Mouse (Mus musculus) heart, embryonic 10.5 days (tissue): ENCODE measurements at regions not wholly inside any gene's neighbourhood (a gene's known extent, or its start where the extent isn't known, plus 50 kb on each side); places are given as distances from the start of the nearest gene placed in this dataset.

ENCODE experiments used
- DNase-seq: peaks from one replicate; pipeline ENCODE4 v3.0.0-alpha.2; 2017; ENCODE audit warnings: low spot score
- H3K27ac ChIP-seq: fragments of 300-500 bp; sonication (generic); 2 replicates; pipeline ENCODE4 v1.5.1; 2016; ENCODE audit warnings: mild to moderate bottlenecking
- H3K27me3 ChIP-seq: fragments of 300-500 bp; sonication (generic); 2 replicates; pipeline ENCODE4 v1.6.1; 2016; ENCODE audit warnings: mild to moderate bottlenecking; ENCODE audit not compliant: poor library complexity, insufficient read depth, severe bottlenecking
- H3K36me3 ChIP-seq: fragments of 300-500 bp; sonication (generic); 2 replicates; pipeline ENCODE4 v1.6.1; 2016; ENCODE audit warnings: mild to moderate bottlenecking, moderate library complexity
- H3K4me1 ChIP-seq: fragments of 300-500 bp; sonication (generic); 2 replicates; pipeline ENCODE4 v1.6.1; 2016; ENCODE audit warnings: mild to moderate bottlenecking
- H3K4me3 ChIP-seq: fragments of 300-500 bp; sonication (generic); 2 replicates; pipeline ENCODE4 v1.5.1; 2016; ENCODE audit warnings: mild to moderate bottlenecking, moderate library complexity
- H3K9me3 ChIP-seq: fragments of 300-500 bp; sonication (generic); 2 replicates; pipeline ENCODE4 v1.6.1; 2016; ENCODE audit warnings: mild to moderate bottlenecking, moderate library complexity
- WGBS: fragments of 180-500 bp; shearing (Covaris S2); methylation state at CpG from one replicate; pipeline ENCODE4 v1.1.7; 2016; 5-methylcytosine and 5-hydroxymethylcytosine counted together

DNA sequence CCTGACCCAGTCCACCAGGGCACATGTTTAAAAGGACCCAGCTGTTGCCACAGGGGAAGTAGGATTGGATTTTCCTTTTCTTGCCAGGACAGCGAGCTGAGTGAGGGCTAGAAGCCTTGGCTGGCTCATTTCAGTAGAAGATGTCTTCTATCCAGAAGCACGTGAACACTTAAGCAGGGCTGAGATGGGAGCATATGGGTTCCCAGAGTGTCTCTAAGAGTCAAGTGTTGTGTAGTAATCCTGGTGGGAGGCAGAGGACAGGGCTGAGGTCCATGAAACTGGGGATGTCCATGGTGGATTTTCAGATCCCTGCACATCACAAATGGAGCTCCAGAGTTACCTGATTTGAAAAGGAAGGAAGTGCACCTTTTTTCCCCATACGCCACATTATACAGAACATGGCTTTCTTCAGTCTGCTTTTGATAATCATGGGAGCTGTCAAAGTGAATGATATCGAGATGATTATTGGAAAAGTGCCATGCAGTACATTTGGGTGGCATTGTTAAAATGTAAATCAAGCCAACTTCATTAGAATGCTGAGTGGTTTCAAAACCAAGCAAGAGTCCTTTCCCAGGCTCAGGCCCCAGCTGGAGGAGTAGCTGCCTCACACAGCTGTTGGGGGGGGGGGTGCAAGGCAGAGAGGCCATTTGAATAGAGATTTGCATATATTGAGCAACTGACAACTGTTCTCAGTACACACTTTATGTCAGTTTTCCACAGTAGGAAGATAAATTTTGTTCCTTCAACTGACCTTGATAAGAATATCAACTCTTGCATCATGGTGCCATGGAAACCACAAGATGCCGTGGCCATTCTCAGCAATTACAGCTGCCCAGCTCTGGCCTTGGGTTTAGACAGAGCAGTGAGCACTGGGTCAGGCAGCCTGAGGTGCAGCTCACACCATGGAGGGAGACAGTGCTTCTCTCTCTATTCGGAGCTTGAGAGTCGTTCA lies 81.7 kb downstream of the Slc35b3 start:
- Histone ChIP-seq H3K27ac (no peak overlapping the region), H3K36me3 (no peaks in the 10 kb centered on the region), H3K4me3 (no peak overlapping the region), H3K27me3 (no peaks in the 10 kb centered on the region), H3K9me3 (no peaks in the 10 kb centered on the region), H3K4me1 (no peaks in the 10 kb centered on the region)
- DNase-seq: no peak
- WGBS: 76% methylated on average over 7 of the region's 7 CpGs

- DNase-seq: no peak
- whole genome bisulfite sequencing: 78% methylated on average over 2 of the region's 2 CpGs
- H3K4me3 ChIP-seq: no peak overlapping the region
- H3K4me1 ChIP-seq: no peaks in the 10 kb centered on the region
- H3K36me3 ChIP-seq: no peaks in the 10 kb centered on the region
- no peaks in the 10 kb centered on the region for H3K27me3 ChIP-seq
- H3K27ac ChIP-seq: no peak overlapping the region
- H3K9me3 ChIP-seq: no peaks in the 10 kb centered on the region
These were observed 84.8 kb downstream of the Slc35b3 start for GRCm38 (mm10) chr13:38875923-38876322.

DNA sequence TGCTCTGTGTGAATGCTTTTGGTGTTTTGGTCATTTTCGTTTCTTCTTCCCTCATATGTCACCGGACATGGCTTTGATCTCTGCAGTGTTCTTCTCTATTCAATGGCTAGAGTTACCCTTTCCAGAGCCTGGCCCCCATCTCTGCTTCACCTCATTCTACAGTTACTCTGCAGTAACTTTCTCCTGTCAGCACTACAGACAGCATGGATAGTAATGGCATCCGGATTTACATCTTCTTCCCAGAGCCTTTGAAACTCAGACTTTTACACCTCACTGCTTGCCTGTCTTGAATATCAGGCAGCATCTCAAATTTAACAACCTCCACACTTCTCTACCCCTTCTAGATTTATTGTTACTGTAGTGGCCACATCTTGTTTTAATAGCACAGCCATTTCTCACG lies 96.7 kb downstream of the Slc35b3 start:
- WGBS: 69% methylated on average over 4 of the region's 4 CpGs
- Histone ChIP-seq H3K27ac (no peak overlapping the region), H3K4me1 (no peaks in the 10 kb centered on the region), H3K36me3 (no peaks in the 10 kb centered on the region), H3K9me3 (no peaks in the 10 kb centered on the region), H3K27me3 (no peaks in the 10 kb centered on the region), H3K4me3 (no peak overlapping the region)
- no peak for DNase-seq

GRCm38 (mm10) chr13:38855742-38856141 lies 104.9 kb downstream of the Slc35b3 start:
- no peaks in the 10 kb centered on the region for H3K4me1 ChIP-seq
- WGBS: 43% methylated on average over 3 of the region's 3 CpGs
- no peak overlapping the region for H3K27ac ChIP-seq
- no peaks in the 10 kb centered on the region for H3K27me3 ChIP-seq
- DNase-seq: no peak
- H3K4me3 ChIP-seq: no peak overlapping the region
- H3K36me3 ChIP-seq: no peaks in the 10 kb centered on the region
- H3K9me3 ChIP-seq: no peaks in the 10 kb centered on the region

- WGBS: 83% methylated on average over 2 of the region's 2 CpGs
- Histone ChIP-seq H3K27me3 (no peaks in the 10 kb centered on the region), H3K9me3 (no peaks in the 10 kb centered on the region), H3K4me3 (no peak overlapping the region), H3K27ac (no peak overlapping the region), H3K4me1 (no peaks in the 10 kb centered on the region), H3K36me3 (no peaks in the 10 kb centered on the region)
- no peak for DNase-seq
These were observed 105.7 kb downstream of the Slc35b3 start for GRCm38 (mm10) chr13:38854986-38855385.

DNA sequence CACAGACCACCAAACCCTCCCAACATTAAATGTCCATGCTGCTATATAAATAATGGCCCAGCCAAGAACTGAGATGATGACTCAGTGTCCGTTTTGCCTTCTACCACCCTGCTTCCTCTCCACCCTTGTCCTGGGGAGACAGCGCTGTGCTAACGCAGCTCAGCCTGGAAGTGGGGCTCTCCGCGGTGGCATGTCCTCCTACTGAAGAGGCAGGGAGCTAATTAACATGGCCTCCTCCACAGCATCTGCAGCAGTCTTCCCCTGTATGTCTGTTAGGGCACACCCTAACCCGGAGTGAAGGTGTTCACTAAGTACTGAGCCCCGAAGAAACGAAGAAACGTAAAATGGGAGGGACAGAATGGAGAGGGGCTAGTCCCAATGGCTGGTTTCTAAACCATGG lies 107.8 kb downstream of the Slc35b3 start:
- H3K4me1 ChIP-seq: no peaks in the 10 kb centered on the region
- no peaks in the 10 kb centered on the region for H3K27me3 ChIP-seq
- H3K4me3 ChIP-seq: no peak overlapping the region
- no peak overlapping the region for H3K27ac ChIP-seq
- H3K36me3 ChIP-seq: no peaks in the 10 kb centered on the region
- DNase-seq: no peak
- no peaks in the 10 kb centered on the region for H3K9me3 ChIP-seq
- 40% methylated on average over 9 of the region's 9 CpGs for WGBS

GRCm38 (mm10) chr13:38851820-38852219 lies 108.9 kb downstream of the Slc35b3 start:
- Histone ChIP-seq H3K4me3 (no peak overlapping the region), H3K36me3 (no peaks in the 10 kb centered on the region), H3K9me3 (no peaks in the 10 kb centered on the region), H3K4me1 (no peaks in the 10 kb centered on the region), H3K27ac (no peak overlapping the region), H3K27me3 (no peaks in the 10 kb centered on the region)
- 82% methylated on average over 7 of the region's 7 CpGs for whole genome bisulfite sequencing
- no peak for DNase-seq

GRCm38 (mm10) chr13:38838231-38838630 lies 122.4 kb downstream of the Slc35b3 start:
- no peak for DNase-seq
- H3K9me3 ChIP-seq: no peaks in the 10 kb centered on the region
- WGBS: 73% methylated on average over 5 of the region's 5 CpGs
- no peaks in the 10 kb centered on the region for H3K36me3 ChIP-seq
- no peak overlapping the region for H3K27ac ChIP-seq
- no peak overlapping the region for H3K4me3 ChIP-seq
- no peaks in the 10 kb centered on the region for H3K4me1 ChIP-seq
- no peaks in the 10 kb centered on the region for H3K27me3 ChIP-seq

DNA sequence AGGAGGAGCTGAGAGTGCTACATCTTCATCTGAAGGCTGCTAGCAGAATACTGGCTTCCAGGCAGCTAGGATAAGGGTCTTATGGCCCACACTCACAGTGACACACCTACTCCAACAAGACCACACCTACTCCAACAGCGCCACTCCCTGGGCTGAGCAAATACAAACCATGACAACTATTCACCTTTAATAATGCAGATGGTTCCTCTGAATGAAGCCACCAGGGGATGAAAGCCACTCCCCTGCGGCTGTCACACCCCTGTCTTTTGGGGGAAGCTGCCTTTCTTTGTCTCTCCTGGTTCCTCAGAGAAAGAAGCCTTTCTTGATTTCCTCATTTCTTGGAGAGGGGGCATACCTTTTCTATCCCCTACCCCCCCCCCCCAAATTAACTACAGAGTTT lies 135.0 kb downstream of the Slc35b3 start:
- no peak for DNase-seq
- no peaks in the 10 kb centered on the region for H3K27me3 ChIP-seq
- WGBS: 36% methylated on average over 2 of the region's 2 CpGs
- H3K27ac ChIP-seq: no peak overlapping the region
- no peaks in the 10 kb centered on the region for H3K36me3 ChIP-seq
- H3K9me3 ChIP-seq: no peaks in the 10 kb centered on the region
- H3K4me1 ChIP-seq: no peaks in the 10 kb centered on the region
- H3K4me3 ChIP-seq: no peak overlapping the region

DNA sequence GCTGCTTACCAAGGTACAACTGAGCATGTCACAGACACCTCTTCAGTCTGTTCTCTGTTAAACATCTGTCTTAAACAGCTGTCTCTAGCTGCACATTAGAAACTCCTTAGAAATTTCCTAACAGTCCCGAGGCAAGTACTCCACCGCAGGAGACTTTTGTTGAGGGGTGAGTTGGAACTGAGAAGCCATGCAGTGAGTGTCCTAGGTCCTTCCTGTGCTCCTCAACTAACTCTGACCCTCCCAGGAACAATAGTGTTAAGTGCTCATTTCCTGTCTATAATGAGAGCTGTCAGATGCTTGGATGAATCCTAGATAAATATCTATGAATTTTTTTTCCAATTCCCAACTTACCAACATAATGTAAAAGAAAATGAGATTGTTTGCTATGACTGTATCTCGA lies 141.1 kb downstream of the Slc35b3 start:
- Histone ChIP-seq H3K9me3 (no peaks in the 10 kb centered on the region), H3K4me3 (no peak overlapping the region), H3K27ac (no peak overlapping the region), H3K4me1 (no peaks in the 10 kb centered on the region), H3K36me3 (no peaks in the 10 kb centered on the region), H3K27me3 (no peaks in the 10 kb centered on the region)
- no peak for DNase-seq
- WGBS: 81% methylated on average over 3 of the region's 3 CpGs

- Histone ChIP-seq H3K27ac (no peak overlapping the region), H3K36me3 (no peaks in the 10 kb centered on the region), H3K9me3 (no peaks in the 10 kb centered on the region), H3K27me3 (no peaks in the 10 kb centered on the region), H3K4me1 (no peaks in the 10 kb centered on the region), H3K4me3 (no peak overlapping the region)
- no peak for DNase-seq
- 79% methylated on average over 1 of the region's 1 CpGs for WGBS
These were observed 141.9 kb downstream of the Slc35b3 start for GRCm38 (mm10) chr13:38818781-38819180.

DNA sequence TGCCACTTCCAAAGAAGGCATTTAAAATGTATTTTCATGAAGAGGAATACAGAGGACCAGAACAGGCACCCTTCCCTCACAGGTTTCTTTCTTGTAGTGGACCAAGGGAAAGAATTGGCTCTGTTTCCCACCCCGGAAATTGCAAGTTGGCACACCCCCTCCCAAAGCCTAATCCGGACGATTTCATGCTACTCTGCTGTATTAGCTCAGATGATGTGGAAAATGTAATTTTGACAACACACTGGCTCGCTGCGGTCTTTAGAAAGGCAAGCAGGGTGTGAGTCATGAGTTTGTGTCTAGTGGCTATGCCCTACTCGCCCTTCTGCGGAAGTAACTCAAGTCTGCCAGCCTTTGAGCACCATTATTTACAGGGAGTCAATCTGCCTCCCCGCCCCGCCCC lies 144.4 kb downstream of the Slc35b3 start:
- no peak overlapping the region for H3K4me3 ChIP-seq
- no peak overlapping the region for H3K27ac ChIP-seq
- H3K9me3 ChIP-seq: no peaks in the 10 kb centered on the region
- no peaks in the 10 kb centered on the region for H3K36me3 ChIP-seq
- 84% methylated on average over 9 of the region's 9 CpGs for WGBS
- H3K27me3 ChIP-seq: no peaks in the 10 kb centered on the region
- H3K4me1 ChIP-seq: no peaks in the 10 kb centered on the region
- no peak for DNase-seq

DNA sequence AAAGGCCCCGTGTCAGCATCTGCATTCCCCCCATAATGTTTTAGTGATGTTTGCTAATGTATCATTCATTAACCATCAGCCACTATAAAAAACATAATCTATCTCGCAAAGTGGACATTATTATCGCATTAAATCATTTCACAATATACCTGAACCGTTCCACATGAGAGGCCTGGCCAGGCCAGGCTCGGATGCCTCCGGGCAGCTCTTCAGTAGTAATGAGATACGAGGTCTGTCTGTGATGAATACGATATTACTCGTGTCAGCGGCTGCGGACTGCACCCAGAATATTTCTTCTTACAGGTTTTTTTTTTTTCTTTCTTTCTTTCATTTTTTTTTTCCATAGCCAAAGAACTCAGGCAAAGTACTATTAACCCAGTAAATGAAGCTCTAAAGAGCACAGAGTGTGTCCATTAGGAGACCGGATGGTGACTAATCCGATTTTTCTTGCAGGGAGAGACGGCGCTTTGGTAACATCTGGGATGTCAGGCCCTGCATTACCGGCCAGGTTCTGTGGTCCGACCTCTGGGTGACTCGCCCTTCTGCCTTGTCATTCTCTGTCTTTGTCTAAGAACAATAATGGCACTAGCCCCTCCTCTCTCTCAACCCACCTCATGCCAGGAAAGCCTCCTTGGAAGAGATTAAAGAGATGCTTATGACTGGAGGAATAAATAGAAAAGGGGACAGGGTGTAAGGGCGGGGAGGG lies 145.5 kb downstream of the Slc35b3 start:
- H3K4me3 ChIP-seq: no peak overlapping the region
- no peaks in the 10 kb centered on the region for H3K4me1 ChIP-seq
- 92% methylated on average over 19 of the region's 19 CpGs for WGBS
- H3K9me3 ChIP-seq: no peaks in the 10 kb centered on the region
- DNase-seq: no peak
- no peaks in the 10 kb centered on the region for H3K36me3 ChIP-seq
- H3K27ac ChIP-seq: no peak overlapping the region
- no peaks in the 10 kb centered on the region for H3K27me3 ChIP-seq
